Mouse (Mus musculus): ENCODE results near the gene Sergef. TPM values are rescaled to one million over a fixed set of nuclear protein-coding genes. Genes with fewer than 3 reads are reported as not detected.

Gene Sergef
- polyA plus RNA-seq, 1 experiment from 2014 or later, result 12.3 TPM

GRCm38 (mm10) chr7:46412823-46413222, 226.8 kb downstream of the Sergef start:
- no peaks in the 10 kb centered on the region for H3K4me1 ChIP-seq (ENCODE audit: control insufficient read depth, insufficient read depth, low read length)
- no peak overlapping the region for H3K27ac ChIP-seq (replicated peaks; ENCODE audit: low read depth, low read length)
- no peak overlapping the region for H3K4me3 ChIP-seq (ENCODE audit: low read depth, low read length)
- 74% methylated on average over 5 of the region's 5 CpGs for WGBS
- H3K9ac ChIP-seq (ENCODE audit: low read depth, low read length), result no peak overlapping the region
- DNase-seq (ENCODE audit: low spot score) (peak; percentile 11), ATAC-seq (ENCODE audit: low read depth) (peak; percentile 37; the same call in 1 of the 2 replicates)
- no peaks in the 10 kb centered on the region for H3K27me3 ChIP-seq (replicated peaks; ENCODE audit: control insufficient read depth, insufficient read depth, low read length)
- no peaks in the 10 kb centered on the region for H3K36me3 ChIP-seq (ENCODE audit: control insufficient read depth, insufficient read depth, low read length)
- no peaks in the 10 kb centered on the region for H3K9me3 ChIP-seq (ENCODE audit: control insufficient read depth, low read length)
- no peak overlapping the region for H3K4me2 ChIP-seq (ENCODE audit: low read depth, low read length)

GRCm38 (mm10) chr7:46410727-46411126, 228.9 kb downstream of the Sergef start:
- no peak for DNase-seq (ENCODE audit: low spot score)
- no peaks in the 10 kb centered on the region for H3K36me3 ChIP-seq (ENCODE audit: control insufficient read depth, insufficient read depth, low read length)
- WGBS, result 77% methylated on average over 6 of the region's 6 CpGs

GRCm38 (mm10) chr7:46409204-46409789, 230.3 kb downstream of the Sergef start:
- DNase-seq (ENCODE audit: low spot score) (no peak), ATAC-seq (ENCODE audit: low read depth) (no peak)
- Histone ChIP-seq H3K4me2 (ENCODE audit: low read depth, low read length) (no peak overlapping the region), H3K27ac (replicated peaks; ENCODE audit: low read depth, low read length) (no peak overlapping the region), H3K9ac (ENCODE audit: low read depth, low read length) (no peak overlapping the region), H3K4me1 (ENCODE audit: control insufficient read depth, insufficient read depth, low read length) (no peaks in the 10 kb centered on the region), H3K27me3 (replicated peaks; ENCODE audit: control insufficient read depth, insufficient read depth, low read length) (no peaks in the 10 kb centered on the region), H3K4me3 (ENCODE audit: low read depth, low read length) (no peak overlapping the region), H3K9me3 (ENCODE audit: control insufficient read depth, low read length) (no peaks in the 10 kb centered on the region), H3K36me3 (ENCODE audit: control insufficient read depth, insufficient read depth, low read length) (no peaks in the 10 kb centered on the region)
- WGBS, result 45% methylated on average over 12 of the region's 12 CpGs

More at GRCm38 (mm10) chr7:46410727-46411126, 228.9 kb downstream of the Sergef start:
- no peak overlapping the region for H3K4me2 ChIP-seq (ENCODE audit: low read depth, low read length)
- H3K9ac ChIP-seq (ENCODE audit: low read depth, low read length), result no peak overlapping the region
- H3K9me3 ChIP-seq (ENCODE audit: control insufficient read depth, low read length), result no peaks in the 10 kb centered on the region
- H3K27ac ChIP-seq (replicated peaks; ENCODE audit: low read depth, low read length), result no peak overlapping the region
- H3K4me1 ChIP-seq (ENCODE audit: control insufficient read depth, insufficient read depth, low read length), result no peaks in the 10 kb centered on the region
- no peak for ATAC-seq (ENCODE audit: low read depth)
- no peaks in the 10 kb centered on the region for H3K27me3 ChIP-seq (replicated peaks; ENCODE audit: control insufficient read depth, insufficient read depth, low read length)
- H3K4me3 ChIP-seq (ENCODE audit: low read depth, low read length), result no peak overlapping the region

- no peak overlapping the region for H3K4me2 ChIP-seq (ENCODE audit: low read depth, low read length)
- no peak overlapping the region for H3K4me3 ChIP-seq (ENCODE audit: low read depth, low read length)
- no peak overlapping the region for H3K9ac ChIP-seq (ENCODE audit: low read depth, low read length)
- H3K27me3 ChIP-seq (replicated peaks; ENCODE audit: control insufficient read depth, insufficient read depth, low read length), result no peaks in the 10 kb centered on the region
- no peaks in the 10 kb centered on the region for H3K9me3 ChIP-seq (ENCODE audit: control insufficient read depth, low read length)
- no peak for DNase-seq (ENCODE audit: low spot score)
- ATAC-seq (ENCODE audit: low read depth), result no peak
- no peak overlapping the region for H3K27ac ChIP-seq (replicated peaks; ENCODE audit: low read depth, low read length)
- no peaks in the 10 kb centered on the region for H3K36me3 ChIP-seq (ENCODE audit: control insufficient read depth, insufficient read depth, low read length)
- 74% methylated on average over 9 of the region's 9 CpGs for WGBS
- H3K4me1 ChIP-seq (ENCODE audit: control insufficient read depth, insufficient read depth, low read length), result no peaks in the 10 kb centered on the region
Measured at GRCm38 (mm10) chr7:46408606-46409005, 231.0 kb downstream of the Sergef start.

GRCm38 (mm10) chr7:46404756-46405155, 234.9 kb downstream of the Sergef start:
- Histone ChIP-seq H3K4me1 (ENCODE audit: control insufficient read depth, insufficient read depth, low read length) (no peaks in the 10 kb centered on the region), H3K9me3 (ENCODE audit: control insufficient read depth, low read length) (no peaks in the 10 kb centered on the region), H3K4me2 (ENCODE audit: low read depth, low read length) (no peak overlapping the region), H3K36me3 (ENCODE audit: control insufficient read depth, insufficient read depth, low read length) (no peaks in the 10 kb centered on the region), H3K27ac (replicated peaks; ENCODE audit: low read depth, low read length) (no peak overlapping the region), H3K9ac (ENCODE audit: low read depth, low read length) (no peak overlapping the region), H3K4me3 (ENCODE audit: low read depth, low read length) (no peak overlapping the region), H3K27me3 (replicated peaks; ENCODE audit: control insufficient read depth, insufficient read depth, low read length) (peaks cover 6% of the 10 kb centered on the region)
- DNase-seq (ENCODE audit: low spot score), result no peak
- ATAC-seq (ENCODE audit: low read depth), result no peak
- WGBS, result 78% methylated on average over 7 of the region's 7 CpGs

GRCm38 (mm10) chr7:46403616-46404485, 235.8 kb downstream of the Sergef start:
- Histone ChIP-seq H3K9me3 (ENCODE audit: control insufficient read depth, low read length) (no peaks in the 10 kb centered on the region), H3K9ac (ENCODE audit: low read depth, low read length) (no peak overlapping the region), H3K36me3 (ENCODE audit: control insufficient read depth, insufficient read depth, low read length) (no peaks in the 10 kb centered on the region), H3K4me1 (ENCODE audit: control insufficient read depth, insufficient read depth, low read length) (no peaks in the 10 kb centered on the region), H3K4me2 (ENCODE audit: low read depth, low read length) (no peak overlapping the region), H3K27me3 (replicated peaks; ENCODE audit: control insufficient read depth, insufficient read depth, low read length) (peaks cover 15% of the 10 kb centered on the region), H3K27ac (replicated peaks; ENCODE audit: low read depth, low read length) (no peak overlapping the region), H3K4me3 (ENCODE audit: low read depth, low read length) (no peak overlapping the region)
- DNase-seq (ENCODE audit: low spot score) (no peak), ATAC-seq (ENCODE audit: low read depth) (no peak)
- 78% methylated on average over 12 of the region's 15 CpGs for WGBS

GRCm38 (mm10) chr7:46401371-46402180, 238.0 kb downstream of the Sergef start:
- 76% methylated on average over 3 of the region's 3 CpGs for WGBS

GRCm38 (mm10) chr7:46400346-46400745, 239.3 kb downstream of the Sergef start:
- Histone ChIP-seq H3K27ac (replicated peaks; ENCODE audit: low read depth, low read length) (no peak overlapping the region), H3K9me3 (ENCODE audit: control insufficient read depth, low read length) (no peaks in the 10 kb centered on the region), H3K4me2 (ENCODE audit: low read depth, low read length) (no peak overlapping the region), H3K4me3 (ENCODE audit: low read depth, low read length) (no peak overlapping the region), H3K9ac (ENCODE audit: low read depth, low read length) (no peak overlapping the region), H3K27me3 (replicated peaks; ENCODE audit: control insufficient read depth, insufficient read depth, low read length) (peaks cover 49% of the 10 kb centered on the region), H3K4me1 (ENCODE audit: control insufficient read depth, insufficient read depth, low read length) (peaks cover 5% of the 10 kb centered on the region; the same call in 1 of the 2 replicates), H3K36me3 (ENCODE audit: control insufficient read depth, insufficient read depth, low read length) (no peaks in the 10 kb centered on the region)
- DNase-seq (ENCODE audit: low spot score), result no peak
- WGBS, result 46% methylated on average over 8 of the region's 8 CpGs
- no peak for ATAC-seq (ENCODE audit: low read depth)

More at GRCm38 (mm10) chr7:46401371-46402180, 238.0 kb downstream of the Sergef start:
- H3K4me3 ChIP-seq (ENCODE audit: low read depth, low read length), result no peak overlapping the region
- H3K36me3 ChIP-seq (ENCODE audit: control insufficient read depth, insufficient read depth, low read length), result no peaks in the 10 kb centered on the region
- H3K4me1 ChIP-seq (ENCODE audit: control insufficient read depth, insufficient read depth, low read length), result peaks cover 5% of the 10 kb centered on the region; the same call in 1 of the 2 replicates
- no peak for ATAC-seq (ENCODE audit: low read depth)
- H3K4me2 ChIP-seq (ENCODE audit: low read depth, low read length), result no peak overlapping the region
- no peak for DNase-seq (ENCODE audit: low spot score)
- H3K9me3 ChIP-seq (ENCODE audit: control insufficient read depth, low read length), result no peaks in the 10 kb centered on the region
- H3K9ac ChIP-seq (ENCODE audit: low read depth, low read length), result no peak overlapping the region
- no peak overlapping the region for H3K27ac ChIP-seq (replicated peaks; ENCODE audit: low read depth, low read length)
- peaks cover 37% of the 10 kb centered on the region for H3K27me3 ChIP-seq (replicated peaks; ENCODE audit: control insufficient read depth, insufficient read depth, low read length)

Data from embryonic facial prominence, embryonic 14.5 days (tissue).